Mouse (Mus musculus) neural tube, embryonic 14.5 days (tissue): ENCODE measurements around the gene Fam198a. TPM values are rescaled to one million over a fixed set of nuclear protein-coding genes. Genes with fewer than 3 reads are reported as not detected.

Source experiments
- ATAC-seq: fragments of 200-750 bp; cut with Nextera tagmentation; 2 replicates; pipeline ENCODE4 v1.8.0; 2017; ENCODE audit warnings: low read depth, mild to moderate bottlenecking, moderate TSS enrichment, moderate library complexity
- H3K27ac ChIP-seq: fragments of 300-500 bp; sonication (generic); 2 replicates; pipeline ENCODE4 v1.5.1; 2014; ENCODE audit warnings: low read depth, mild to moderate bottlenecking, control low read depth, low read length, moderate library complexity, mixed read lengths
- H3K27me3 ChIP-seq: fragments of 300-500 bp; sonication (generic); 2 replicates; pipeline ENCODE4 v1.6.1; 2014; ENCODE audit warnings: low read length; ENCODE audit not compliant: control insufficient read depth, insufficient read depth
- H3K36me3 ChIP-seq: fragments of 300-500 bp; sonication (generic); 2 replicates; pipeline ENCODE4 v1.6.1; 2014; ENCODE audit warnings: low read length, mixed read lengths; ENCODE audit not compliant: control insufficient read depth, insufficient read depth
- H3K4me1 ChIP-seq: fragments of 300-500 bp; sonication (generic); 2 replicates; pipeline ENCODE4 v1.6.1; 2014; ENCODE audit warnings: low read length; ENCODE audit not compliant: control insufficient read depth, insufficient read depth
- H3K4me2 ChIP-seq: fragments of 300-500 bp; sonication (generic); 2 replicates; pipeline ENCODE4 v1.6.1; 2014; ENCODE audit warnings: mild to moderate bottlenecking, low read depth, low read length, control low read depth
- H3K4me3 ChIP-seq: fragments of 300-500 bp; sonication (generic); 2 replicates; pipeline ENCODE4 v1.5.1; 2014; ENCODE audit warnings: low read depth, low read length, control low read depth, mixed read lengths
- H3K9ac ChIP-seq: fragments of 300-500 bp; sonication (generic); replicated peaks from 2 replicates; pipeline ENCODE4 v1.6.1; 2014; ENCODE audit warnings: low read depth, mild to moderate bottlenecking, control low read depth, low read length, mixed read lengths
- H3K9me3 ChIP-seq: fragments of 300-500 bp; sonication (generic); 2 replicates; pipeline ENCODE4 v1.6.1; 2016; ENCODE audit warnings: low read length; ENCODE audit not compliant: control insufficient read depth
- WGBS: fragments of 180-500 bp; shearing (Covaris S2); extraction: QIAGEN DNeasy Blood & Tissue Kit; methylation state at CpG from one replicate; pipeline ENCODE4 v1.1.7; 2014; 5-methylcytosine and 5-hydroxymethylcytosine counted together
- polyA plus RNA-seq: library from polyadenylated mRNA; unstranded; fragments of >200 nt; fragmentation: Nextera tagmentation; extraction: Ambion mirVana; gene quantifications from 2 replicates; pipeline ENCODE4 v1.2.1, GENCODE M21; 2014

The Fam198a gene
- polyA plus RNA-seq, 1 experiment from 2014 or later: 1.0 TPM

DNA sequence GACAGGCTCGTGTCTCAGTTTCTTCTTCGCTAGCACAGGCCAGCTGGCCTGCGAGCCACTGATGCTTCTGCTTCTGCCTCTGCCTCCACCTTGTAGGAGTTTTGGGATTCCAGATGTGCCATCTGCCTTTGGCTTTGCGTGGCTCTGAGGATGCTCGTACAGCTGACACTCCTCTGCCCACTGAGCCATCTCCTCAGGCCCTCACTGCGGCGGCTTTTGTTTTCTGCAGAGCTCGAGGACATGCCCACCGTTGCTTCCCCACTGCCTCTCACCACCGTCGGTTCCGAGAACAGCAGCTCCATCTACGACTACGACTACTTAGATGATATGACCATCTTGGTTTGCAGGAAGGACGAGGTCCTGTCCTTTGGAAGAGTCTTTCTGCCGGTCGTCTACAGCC, 42.5 kb upstream of the Fam198a start:
- H3K9me3 ChIP-seq: no peaks in the 10 kb centered on the region
- H3K4me3 ChIP-seq: no peak overlapping the region
- ATAC-seq: no peak
- no peak overlapping the region for H3K27ac ChIP-seq
- H3K9ac ChIP-seq: no peak overlapping the region
- no peaks in the 10 kb centered on the region for H3K36me3 ChIP-seq
- no peak overlapping the region for H3K4me2 ChIP-seq
- no peaks in the 10 kb centered on the region for H3K4me1 ChIP-seq
- 92% methylated on average over 17 of the region's 17 CpGs for WGBS
- no peaks in the 10 kb centered on the region for H3K27me3 ChIP-seq

GRCm38 (mm10) chr9:121909635-121910034, 41.2 kb upstream of the Fam198a start:
- H3K27ac ChIP-seq: no peak overlapping the region
- WGBS: 87% methylated on average over 6 of the region's 6 CpGs
- H3K4me3 ChIP-seq: no peak overlapping the region
- no peaks in the 10 kb centered on the region for H3K36me3 ChIP-seq
- H3K4me1 ChIP-seq: no peaks in the 10 kb centered on the region
- H3K9me3 ChIP-seq: no peaks in the 10 kb centered on the region
- H3K4me2 ChIP-seq: no peak overlapping the region
- H3K9ac ChIP-seq: no peak overlapping the region
- no peaks in the 10 kb centered on the region for H3K27me3 ChIP-seq
- ATAC-seq: no peak

- Histone ChIP-seq H3K4me1 (no peaks in the 10 kb centered on the region), H3K9ac (no peak overlapping the region), H3K27ac (no peak overlapping the region), H3K27me3 (no peaks in the 10 kb centered on the region), H3K4me2 (no peak overlapping the region), H3K4me3 (no peak overlapping the region), H3K36me3 (no peaks in the 10 kb centered on the region), H3K9me3 (no peaks in the 10 kb centered on the region)
- no peak for ATAC-seq
- WGBS: 89% methylated on average over 7 of the region's 7 CpGs
Measured at GRCm38 (mm10) chr9:121911196-121911595, 39.6 kb upstream of the Fam198a start.

GRCm38 (mm10) chr9:121912786-121913185, 38.0 kb upstream of the Fam198a start:
- Histone ChIP-seq H3K9ac (no peak overlapping the region), H3K36me3 (no peaks in the 10 kb centered on the region), H3K4me2 (no peak overlapping the region), H3K9me3 (no peaks in the 10 kb centered on the region), H3K27me3 (no peaks in the 10 kb centered on the region), H3K4me3 (no peak overlapping the region), H3K27ac (no peak overlapping the region), H3K4me1 (no peaks in the 10 kb centered on the region)
- no peak for ATAC-seq
- WGBS: 86% methylated on average over 4 of the region's 4 CpGs

- no peak overlapping the region for H3K4me3 ChIP-seq
- no peaks in the 10 kb centered on the region for H3K9me3 ChIP-seq
- H3K36me3 ChIP-seq: no peaks in the 10 kb centered on the region
- H3K4me2 ChIP-seq: no peak overlapping the region
- H3K27me3 ChIP-seq: no peaks in the 10 kb centered on the region
- 85% methylated on average over 8 of the region's 8 CpGs for WGBS
- no peak overlapping the region for H3K27ac ChIP-seq
- H3K9ac ChIP-seq: no peak overlapping the region
- H3K4me1 ChIP-seq: no peaks in the 10 kb centered on the region
- ATAC-seq: no peak
Measured at GRCm38 (mm10) chr9:121914226-121914757, 36.5 kb upstream of the Fam198a start.

DNA sequence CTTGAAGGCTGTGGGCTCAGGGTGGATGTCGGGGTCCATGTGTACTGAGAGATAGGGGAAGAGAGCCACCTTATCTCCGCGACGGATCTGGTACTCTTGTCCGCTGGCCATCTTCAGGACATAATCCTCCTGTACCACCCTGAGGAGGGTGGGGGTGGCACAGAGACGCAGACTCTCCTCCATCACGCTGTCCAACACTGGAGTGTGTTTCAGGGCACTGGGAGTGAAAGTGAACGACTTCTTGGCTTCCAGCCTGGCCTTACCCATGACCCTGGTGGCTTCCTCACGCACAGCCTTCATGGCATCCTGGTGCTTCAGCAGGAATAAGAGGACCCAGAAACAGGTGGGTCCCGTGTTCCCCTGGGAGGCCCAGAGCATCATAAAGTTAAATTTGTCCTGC, 35.7 kb upstream of the Fam198a start:
- no peak for ATAC-seq
- WGBS: 92% methylated on average over 10 of the region's 10 CpGs
- no peak overlapping the region for H3K4me2 ChIP-seq

DNA sequence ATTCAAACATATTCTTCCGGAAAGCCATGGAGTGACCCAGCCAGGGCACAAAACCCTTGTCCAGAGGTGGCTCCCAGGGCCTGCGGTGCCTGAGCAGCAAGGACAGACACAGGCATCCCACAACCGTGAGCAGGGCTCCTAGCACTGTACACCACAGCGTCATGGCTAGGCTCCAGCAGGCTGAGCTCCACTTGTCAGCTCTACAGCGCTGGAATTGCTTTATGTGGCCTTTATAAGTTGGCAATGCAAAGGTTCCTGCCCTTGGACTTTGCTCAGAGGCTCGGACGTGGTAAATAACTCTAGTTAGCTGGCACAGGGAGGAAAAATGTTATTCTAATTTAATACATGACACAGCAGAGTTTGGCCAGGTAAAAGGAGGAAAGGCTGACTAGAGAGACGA, 34.7 kb upstream of the Fam198a start, which contains the start of gene Cyp8b1:
Gene Cyp8b1 (minus strand): TSS at position 204 of the 400 bp plus-strand sequence.
- Histone ChIP-seq H3K36me3 (no peaks in the 10 kb centered on the region), H3K9me3 (no peaks in the 10 kb centered on the region), H3K27me3 (no peaks in the 10 kb centered on the region), H3K27ac (no peak within 1 kb of the TSS), H3K4me3 (no peak within 1 kb of the TSS), H3K4me1 (no peaks in the 10 kb centered on the region), H3K9ac (no peak within 1 kb of the TSS), H3K4me2 (no peak within 1 kb of the TSS)
- ATAC-seq: no peak
- 79% methylated on average over 8 of the region's 8 CpGs for WGBS

More for the DNA sequence above, 35.7 kb upstream of the Fam198a start:
- H3K9ac ChIP-seq: no peak overlapping the region
- no peaks in the 10 kb centered on the region for H3K27me3 ChIP-seq
- H3K4me1 ChIP-seq: no peaks in the 10 kb centered on the region
- H3K9me3 ChIP-seq: no peaks in the 10 kb centered on the region
- no peak overlapping the region for H3K27ac ChIP-seq
- no peaks in the 10 kb centered on the region for H3K36me3 ChIP-seq
- no peak overlapping the region for H3K4me3 ChIP-seq

GRCm38 (mm10) chr9:121919027-121919501, 31.7 kb upstream of the Fam198a start:
- no peak for ATAC-seq
- WGBS: 83% methylated on average over 10 of the region's 10 CpGs
- no peaks in the 10 kb centered on the region for H3K27me3 ChIP-seq
- H3K9me3 ChIP-seq: no peaks in the 10 kb centered on the region
- no peak overlapping the region for H3K9ac ChIP-seq
- H3K36me3 ChIP-seq: no peaks in the 10 kb centered on the region
- H3K4me2 ChIP-seq: no peak overlapping the region
- no peak overlapping the region for H3K4me3 ChIP-seq
- no peak overlapping the region for H3K27ac ChIP-seq
- H3K4me1 ChIP-seq: no peaks in the 10 kb centered on the region

DNA sequence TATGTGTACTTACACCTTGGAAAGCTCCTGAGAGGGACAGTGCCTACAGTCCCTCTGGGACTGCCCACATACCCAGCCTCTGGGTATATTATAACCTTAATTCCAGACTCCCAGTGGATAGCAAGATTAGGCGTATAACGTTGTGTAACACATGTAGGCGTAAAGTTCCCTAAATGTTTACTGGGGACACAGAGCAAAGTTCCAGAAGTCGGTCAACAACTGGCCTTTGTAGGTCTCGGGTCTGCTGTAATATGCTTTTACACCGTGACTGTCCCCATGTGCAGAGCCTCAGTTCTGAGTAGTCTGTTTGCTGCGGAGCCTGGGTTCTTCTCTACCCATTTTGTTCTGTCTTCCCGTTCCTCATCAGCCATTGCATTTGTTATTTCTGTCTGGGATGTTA, 27.3 kb upstream of the Fam198a start:
- H3K4me1 ChIP-seq: no peaks in the 10 kb centered on the region
- no peaks in the 10 kb centered on the region for H3K9me3 ChIP-seq
- H3K4me2 ChIP-seq: no peak overlapping the region
- H3K4me3 ChIP-seq: no peak overlapping the region
- H3K27ac ChIP-seq: no peak overlapping the region
- no peaks in the 10 kb centered on the region for H3K36me3 ChIP-seq
- no peak overlapping the region for H3K9ac ChIP-seq
- ATAC-seq: no peak
- H3K27me3 ChIP-seq: no peaks in the 10 kb centered on the region
- 89% methylated on average over 8 of the region's 8 CpGs for WGBS
